Mouse (Mus musculus) stomach, embryonic 14.5 days (tissue): Measurements from ENCODE around the gene Wee2. TPM values are rescaled to one million over a fixed set of nuclear protein-coding genes. Genes with fewer than 3 reads are reported as not detected.

ENCODE experiments used
- ATAC-seq: fragments of 200-750 bp; cut with Nextera tagmentation; 2 replicates; pipeline ENCODE4 v1.8.0; 2017; ENCODE audit warnings: low read depth, moderate TSS enrichment; ENCODE audit not compliant: insufficient number of reproducible peaks, insufficient read depth, low FRiP score
- H3K27ac ChIP-seq: fragments of 300-500 bp; sonication (generic); 2 replicates; pipeline ENCODE4 v1.5.1; 2014; ENCODE audit warnings: mild to moderate bottlenecking, low read length, moderate library complexity, mixed read lengths
- H3K27me3 ChIP-seq: fragments of 300-500 bp; sonication (generic); 2 replicates; pipeline ENCODE4 v1.6.1; 2014; ENCODE audit warnings: low read length, control low read depth, mixed read lengths; ENCODE audit not compliant: control insufficient read depth, insufficient read depth
- H3K36me3 ChIP-seq: fragments of 300-500 bp; sonication (generic); 2 replicates; pipeline ENCODE4 v1.6.1; 2014; ENCODE audit warnings: mild to moderate bottlenecking, control low read depth, low read length, moderate library complexity, mixed read lengths; ENCODE audit not compliant: control insufficient read depth, insufficient read depth
- H3K4me1 ChIP-seq: fragments of 300-500 bp; sonication (generic); 2 replicates; pipeline ENCODE4 v1.6.1; 2014; ENCODE audit warnings: low read length, control low read depth, mixed read lengths; ENCODE audit not compliant: control insufficient read depth, insufficient read depth
- H3K4me2 ChIP-seq: fragments of 300-500 bp; sonication (generic); replicated peaks from 2 replicates; pipeline ENCODE4 v1.6.1; 2014; ENCODE audit warnings: low read depth, low read length, control low read depth
- H3K4me3 ChIP-seq: fragments of 300-500 bp; sonication (generic); 2 replicates; pipeline ENCODE4 v1.5.1; 2014; ENCODE audit warnings: low read depth, low read length, control low read depth
- H3K9ac ChIP-seq: fragments of 300-500 bp; sonication (generic); replicated peaks from 2 replicates; pipeline ENCODE4 v1.6.1; 2014; ENCODE audit warnings: low read depth, mild to moderate bottlenecking, control low read depth, low read length, moderate library complexity, mixed read lengths
- H3K9me3 ChIP-seq: fragments of 300-500 bp; sonication (generic); 2 replicates; pipeline ENCODE4 v1.6.1; 2016; ENCODE audit warnings: low read depth, low read length, control low read depth; ENCODE audit not compliant: control insufficient read depth
- WGBS: fragments of 180-500 bp; shearing (Covaris S2); extraction: QIAGEN DNeasy Blood & Tissue Kit; methylation state at CpG from one replicate; pipeline ENCODE4 v1.1.7; 2014; 5-methylcytosine and 5-hydroxymethylcytosine counted together
- polyA plus RNA-seq: library from polyadenylated mRNA; unstranded; fragments of >200 nt; fragmentation: Nextera tagmentation; extraction: Ambion mirVana; gene quantifications from 2 replicates; pipeline ENCODE4 v1.2.1, GENCODE M21; 2014

Wee2 gene
- polyA plus RNA-seq, 1 experiment from 2014 or later: not detected

GRCm38 (mm10) chr6:40431356-40431755 lies 7.5 kb upstream of the Wee2 start:
- Histone ChIP-seq H3K4me2 (no peak overlapping the region), H3K9me3 (no peaks in the 10 kb centered on the region), H3K4me3 (no peak overlapping the region), H3K27me3 (no peaks in the 10 kb centered on the region), H3K9ac (no peak overlapping the region), H3K27ac (no peak overlapping the region), H3K36me3 (no peaks in the 10 kb centered on the region), H3K4me1 (peaks cover 16% of the 10 kb centered on the region; the same call in 1 of the 2 replicates)
- ATAC-seq: no peak
- 52% methylated on average over 4 of the region's 4 CpGs for WGBS

GRCm38 (mm10) chr6:40431812-40432211 lies 7.1 kb upstream of the Wee2 start:
- Histone ChIP-seq H3K4me2 (no peak overlapping the region), H3K4me3 (no peak overlapping the region), H3K36me3 (no peaks in the 10 kb centered on the region), H3K4me1 (peaks cover 16% of the 10 kb centered on the region; the same call in 1 of the 2 replicates), H3K27ac (no peak overlapping the region), H3K9ac (no peak overlapping the region), H3K27me3 (no peaks in the 10 kb centered on the region), H3K9me3 (no peaks in the 10 kb centered on the region)
- no peak for ATAC-seq

- Histone ChIP-seq H3K4me2 (no peak overlapping the region), H3K9ac (no peak overlapping the region), H3K27ac (no peak overlapping the region), H3K4me1 (peaks cover 16% of the 10 kb centered on the region; the same call in 1 of the 2 replicates), H3K4me3 (no peak overlapping the region), H3K36me3 (no peaks in the 10 kb centered on the region), H3K27me3 (no peaks in the 10 kb centered on the region), H3K9me3 (no peaks in the 10 kb centered on the region)
- 88% methylated on average over 17 of the region's 17 CpGs for WGBS
- no peak for ATAC-seq
Observed at GRCm38 (mm10) chr6:40432346-40433275, 6.3 kb upstream of the Wee2 start.

- no peaks in the 10 kb centered on the region for H3K36me3 ChIP-seq
- H3K27me3 ChIP-seq: no peaks in the 10 kb centered on the region
- peak overlapping the region; percentile 74 for H3K4me3 ChIP-seq
- peak overlapping the region; percentile 54 for H3K4me2 ChIP-seq
- no peak overlapping the region for H3K27ac ChIP-seq
- ATAC-seq: no peak
- H3K9me3 ChIP-seq: no peaks in the 10 kb centered on the region
- WGBS: 14% methylated on average over 7 of the region's 7 CpGs
- peak overlapping the region; percentile 69; the same call in 1 of the 2 replicates for H3K9ac ChIP-seq
- H3K4me1 ChIP-seq: peaks cover 16% of the 10 kb centered on the region; the same call in 1 of the 2 replicates
Observed at GRCm38 (mm10) chr6:40434697-40435096, 4.2 kb upstream of the Wee2 start.

- H3K36me3 ChIP-seq: no peaks in the 10 kb centered on the region
- H3K9ac ChIP-seq: peak overlapping the region; percentile 69
- peak; percentile 44 for ATAC-seq
- peaks cover 14% of the 10 kb centered on the region; the same call in 1 of the 2 replicates for H3K4me1 ChIP-seq
- peak overlapping the region; percentile 66; the same call in 1 of the 2 replicates for H3K27ac ChIP-seq
- no peaks in the 10 kb centered on the region for H3K9me3 ChIP-seq
- H3K4me2 ChIP-seq: peak overlapping the region; percentile 54
- 0% methylated on average over 68 of the region's 72 CpGs for WGBS
- no peaks in the 10 kb centered on the region for H3K27me3 ChIP-seq
- H3K4me3 ChIP-seq: peak overlapping the region; percentile 74
Observed at GRCm38 (mm10) chr6:40435151-40436046, 3.5 kb upstream of the Wee2 start.

GRCm38 (mm10) chr6:40436047-40436483 lies 2.8 kb upstream of the Wee2 start, which contains the start of gene E330009J07Rik:
E330009J07Rik (minus strand) TSS chr6:40436135.
- Histone ChIP-seq H3K4me2 (peak within 1 kb of the TSS; percentile 54), H3K36me3 (no peaks in the 10 kb centered on the region), H3K27me3 (no peaks in the 10 kb centered on the region), H3K9ac (peak within 1 kb of the TSS; percentile 69), H3K27ac (peak within 1 kb of the TSS; percentile 66; the same call in 1 of the 2 replicates), H3K4me1 (peaks cover 7% of the 10 kb centered on the region; the same call in 1 of the 2 replicates), H3K9me3 (no peaks in the 10 kb centered on the region), H3K4me3 (peak within 1 kb of the TSS; percentile 74)
- peak; percentile 92 for ATAC-seq
- WGBS: under 1% methylated on average over 37 of the region's 38 CpGs

- no peak for ATAC-seq
- Histone ChIP-seq H3K4me3 (no peak overlapping the region), H3K36me3 (no peaks in the 10 kb centered on the region), H3K27ac (no peak overlapping the region), H3K9me3 (no peaks in the 10 kb centered on the region), H3K9ac (no peak overlapping the region), H3K27me3 (no peaks in the 10 kb centered on the region), H3K4me2 (no peak overlapping the region), H3K4me1 (peaks cover 2% of the 10 kb centered on the region; the same call in 1 of the 2 replicates)
- 34% methylated on average over 12 of the region's 12 CpGs for WGBS
Observed at GRCm38 (mm10) chr6:40439731-40440130, 843 bp downstream of the Wee2 start.

DNA sequence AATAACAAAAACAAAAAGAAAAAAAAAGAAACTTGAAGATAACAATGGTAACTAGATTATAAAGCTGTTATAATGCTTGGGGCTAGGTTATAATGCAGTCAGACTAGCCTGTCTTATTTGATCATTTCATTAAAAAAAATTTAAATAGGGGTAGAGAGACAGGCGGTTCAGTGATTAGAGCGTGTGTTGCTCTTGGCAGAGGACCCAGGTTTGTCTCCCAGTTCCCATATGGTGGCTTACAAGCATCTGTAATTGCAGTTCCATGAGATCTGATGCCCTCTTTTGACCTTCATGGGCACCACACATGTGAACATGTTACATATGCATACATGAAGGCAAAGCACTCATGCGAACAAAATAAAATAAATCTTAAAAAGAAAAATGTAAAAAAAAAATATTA lies 2.4 kb downstream of the Wee2 start:
- no peaks in the 10 kb centered on the region for H3K27me3 ChIP-seq
- H3K9ac ChIP-seq: no peak overlapping the region
- no peak overlapping the region for H3K27ac ChIP-seq
- H3K9me3 ChIP-seq: no peaks in the 10 kb centered on the region
- 80% methylated on average over 3 of the region's 3 CpGs for WGBS
- H3K36me3 ChIP-seq: no peaks in the 10 kb centered on the region
- no peak overlapping the region for H3K4me2 ChIP-seq
- ATAC-seq: no peak
- H3K4me3 ChIP-seq: no peak overlapping the region
- no peaks in the 10 kb centered on the region for H3K4me1 ChIP-seq
